Mouse (Mus musculus) testis, adult 2 months (tissue): ENCODE results near the gene Pja2. TPM values are rescaled to one million over a fixed set of nuclear protein-coding genes. Genes with fewer than 3 reads are reported as not detected.

Experiments
- H3K27ac ChIP-seq: fragments of 200-500 bp; 2 replicates; pipeline ENCODE4 v1.5.1; 2012; ENCODE audit warnings: low read depth, low read length; ENCODE audit not compliant: control insufficient read depth, insufficient read depth
- H3K27me3 ChIP-seq: fragments of 200-500 bp; 2 replicates; pipeline ENCODE4 v1.6.1; 2012; ENCODE audit warnings: mild to moderate bottlenecking, low read length, moderate library complexity; ENCODE audit not compliant: control insufficient read depth, insufficient read depth
- H3K36me3 ChIP-seq: fragments of 200-500 bp; 2 replicates; pipeline ENCODE4 v1.6.1; 2012; ENCODE audit warnings: mild to moderate bottlenecking, low read length; ENCODE audit not compliant: control insufficient read depth, insufficient read depth
- H3K4me1 ChIP-seq: fragments of 200-500 bp; 2 replicates; pipeline ENCODE4 v1.6.1; 2012; ENCODE audit warnings: low read length; ENCODE audit not compliant: control insufficient read depth, insufficient read depth
- H3K4me3 ChIP-seq: fragments of 200-500 bp; 2 replicates; pipeline ENCODE4 v1.5.1; 2012; ENCODE audit warnings: low read depth, mild to moderate bottlenecking, low read length, moderate library complexity, mixed read lengths; ENCODE audit not compliant: control insufficient read depth
- CTCF ChIP-seq: fragments of 200-500 bp; IDR thresholded peaks from 2 replicates; pipeline ENCODE4 v1.5.1; 2012; ENCODE audit warnings: low read depth, mild to moderate bottlenecking, inconsistent platforms, low read length, moderate library complexity; ENCODE audit not compliant: control insufficient read depth, insufficient read depth, insufficient replicate concordance
- POLR2A ChIP-seq: fragments of 200-500 bp; IDR thresholded peaks from 2 replicates; pipeline ENCODE4 v1.6.1; 2012; ENCODE audit warnings: low read depth, mild to moderate bottlenecking, inconsistent platforms, low read length, moderate library complexity; ENCODE audit not compliant: control insufficient read depth
- polyA plus RNA-seq: library from polyadenylated mRNA; depleted of rRNA; stranded (reverse); fragments of >200 nt; gene quantifications from 2 replicates; pipeline ENCODE4 v1.2.3, GENCODE M21; 2012; rRNA removed

The Pja2 gene
- polyA plus RNA-seq: 13.1 and 16.0 TPM in 2 replicates

GRCm38 (mm10) chr17:64331898-64332769 is at the start of gene Pja2:
Gene Pja2, minus strand, starts transcription at chr17:64331916.
- peak within 1 kb of the TSS; percentile 100 for H3K4me3 ChIP-seq
- H3K27ac ChIP-seq: peak within 1 kb of the TSS; percentile 98
- peaks cover 5% of the 10 kb centered on the region; the same call in 1 of the 2 replicates for H3K4me1 ChIP-seq
- no peaks in the 10 kb centered on the region for H3K36me3 ChIP-seq
- TF ChIP-seq POLR2A: peak; percentile 69
- TF ChIP-seq CTCF: no peak
- H3K27me3 ChIP-seq: no peaks in the 10 kb centered on the region

- no peaks in the 10 kb centered on the region for H3K4me1 ChIP-seq
- no peak overlapping the region for H3K27ac ChIP-seq
- H3K27me3 ChIP-seq: no peaks in the 10 kb centered on the region
- H3K4me3 ChIP-seq: no peak overlapping the region
- no peak for TF ChIP-seq POLR2A
- peak; percentile 77; the same call in 1 of the 2 replicates for TF ChIP-seq CTCF
- H3K36me3 ChIP-seq: no peaks in the 10 kb centered on the region
These were observed 43.6 kb upstream of the Pja2 start for GRCm38 (mm10) chr17:64375327-64375726.

- no peak for TF ChIP-seq CTCF
- no peak for TF ChIP-seq POLR2A
- no peak overlapping the region for H3K27ac ChIP-seq
- H3K36me3 ChIP-seq: no peaks in the 10 kb centered on the region
- H3K4me1 ChIP-seq: no peaks in the 10 kb centered on the region
- no peak overlapping the region for H3K4me3 ChIP-seq
- no peaks in the 10 kb centered on the region for H3K27me3 ChIP-seq
These were observed 32.0 kb upstream of the Pja2 start for GRCm38 (mm10) chr17:64363694-64364093.

GRCm38 (mm10) chr17:64362570-64362969 is 30.9 kb upstream of the Pja2 start:
- no peaks in the 10 kb centered on the region for H3K27me3 ChIP-seq
- H3K4me1 ChIP-seq: no peaks in the 10 kb centered on the region
- no peak overlapping the region for H3K4me3 ChIP-seq
- H3K27ac ChIP-seq: no peak overlapping the region
- TF ChIP-seq CTCF: no peak
- TF ChIP-seq POLR2A: no peak
- H3K36me3 ChIP-seq: no peaks in the 10 kb centered on the region

DNA sequence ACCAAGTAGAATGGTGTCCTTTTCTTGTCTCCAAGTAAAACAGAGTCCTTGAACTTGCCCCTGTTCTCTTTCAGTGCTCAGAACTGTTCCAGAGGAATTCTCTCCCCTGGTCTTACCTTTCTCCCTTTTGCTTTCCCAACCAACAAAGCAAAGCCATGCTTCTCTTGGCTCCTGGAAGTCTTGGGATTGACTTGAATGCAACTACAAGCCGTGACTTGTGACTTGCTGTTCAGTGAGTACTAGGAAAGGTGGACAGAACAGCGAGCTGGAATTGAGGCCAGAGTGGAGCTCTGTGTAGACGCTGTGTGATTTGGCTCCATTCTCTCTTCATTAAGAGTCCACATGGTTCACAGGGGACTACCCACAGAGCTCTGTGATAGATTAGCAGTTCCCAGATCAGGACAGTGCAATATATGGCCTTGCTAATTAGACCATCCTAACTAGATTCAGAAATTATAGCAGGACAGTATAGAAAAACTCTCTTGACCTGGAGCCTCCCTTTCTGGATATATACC is 30.3 kb upstream of the Pja2 start:
- no peaks in the 10 kb centered on the region for H3K4me1 ChIP-seq
- H3K4me3 ChIP-seq: no peak overlapping the region
- no peak overlapping the region for H3K27ac ChIP-seq
- TF ChIP-seq CTCF (no peak), POLR2A (no peak)
- H3K27me3 ChIP-seq: no peaks in the 10 kb centered on the region
- H3K36me3 ChIP-seq: no peaks in the 10 kb centered on the region

DNA sequence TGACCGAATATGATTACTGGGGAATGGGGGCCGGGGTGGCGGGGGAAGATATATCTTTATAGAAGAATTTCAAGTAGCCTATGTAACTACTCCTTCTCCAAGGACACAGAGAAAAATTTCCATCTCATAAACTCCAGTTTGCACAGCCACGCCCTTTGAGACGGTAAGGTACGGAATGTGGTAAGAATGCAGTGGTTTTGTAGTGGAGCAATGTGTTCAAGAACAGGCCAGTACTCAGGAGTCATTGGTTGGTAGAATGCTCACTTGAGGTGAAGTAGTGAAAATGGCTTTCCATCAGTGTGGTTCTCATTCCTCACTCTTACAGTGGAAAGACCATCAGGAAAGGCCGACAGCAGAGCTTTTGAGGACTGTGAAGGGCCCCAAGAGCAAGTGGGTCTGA is 22.2 kb upstream of the Pja2 start:
- Histone ChIP-seq H3K36me3 (no peaks in the 10 kb centered on the region), H3K27ac (no peak overlapping the region), H3K4me1 (no peaks in the 10 kb centered on the region), H3K27me3 (no peaks in the 10 kb centered on the region), H3K4me3 (no peak overlapping the region)
- TF ChIP-seq POLR2A (no peak), CTCF (no peak)

- Histone ChIP-seq H3K4me1 (no peaks in the 10 kb centered on the region), H3K27me3 (no peaks in the 10 kb centered on the region), H3K4me3 (no peak overlapping the region), H3K27ac (no peak overlapping the region), H3K36me3 (no peaks in the 10 kb centered on the region)
- TF ChIP-seq CTCF: no peak
These were observed 14.4 kb upstream of the Pja2 start for GRCm38 (mm10) chr17:64346135-64346534.

- TF ChIP-seq CTCF: no peak
- TF ChIP-seq POLR2A: no peak
- H3K27me3 ChIP-seq: no peaks in the 10 kb centered on the region
- no peak overlapping the region for H3K27ac ChIP-seq
- no peaks in the 10 kb centered on the region for H3K4me1 ChIP-seq
- no peak overlapping the region for H3K4me3 ChIP-seq
- H3K36me3 ChIP-seq: no peaks in the 10 kb centered on the region
These were observed 13.0 kb upstream of the Pja2 start for GRCm38 (mm10) chr17:64344576-64345172.
